Mouse (Mus musculus) adrenal gland, adult 2 months (tissue): ENCODE measurements around the gene Gm13088. TPM values are rescaled to one million over a fixed set of nuclear protein-coding genes. Genes with fewer than 3 reads are reported as not detected.
"Not testable (repeated sequence)": the region's sequence is repeated elsewhere in the genome, so short reads cannot be mapped to it uniquely, and the experiment has no call there.

ENCODE experiments used
- DNase-seq: peaks from one replicate; pipeline ENCODE4 v3.0.0; 2021
- long read RNA-seq: library from polyadenylated mRNA; stranded (forward); transcript quantifications from one replicate; pipeline ENCODE4 v2.0.0, GENCODE M21; 2021
- polyA plus RNA-seq: library from polyadenylated mRNA; depleted of rRNA; stranded (reverse); fragments of >200 nt; gene quantifications from 2 replicates; pipeline ENCODE4 v1.2.3, GENCODE M21; 2012; rRNA removed
- total RNA-seq, 2 experiments: library from RNA; stranded (reverse); gene quantifications; 2 replicates each; pipeline ENCODE4 v1.2.3; 2021

The Gm13088 gene
- total RNA-seq: not detected
- not detected in 2 replicates for polyA plus RNA-seq
- long read RNA-seq: 0 reads

GRCm38 (mm10) chr4:143657146-143657545 is at the start of gene Gm13088:
Gene Gm13088 (minus strand): TSS chr4:143657246.
- DNase-seq: not testable (repeated sequence)

DNA sequence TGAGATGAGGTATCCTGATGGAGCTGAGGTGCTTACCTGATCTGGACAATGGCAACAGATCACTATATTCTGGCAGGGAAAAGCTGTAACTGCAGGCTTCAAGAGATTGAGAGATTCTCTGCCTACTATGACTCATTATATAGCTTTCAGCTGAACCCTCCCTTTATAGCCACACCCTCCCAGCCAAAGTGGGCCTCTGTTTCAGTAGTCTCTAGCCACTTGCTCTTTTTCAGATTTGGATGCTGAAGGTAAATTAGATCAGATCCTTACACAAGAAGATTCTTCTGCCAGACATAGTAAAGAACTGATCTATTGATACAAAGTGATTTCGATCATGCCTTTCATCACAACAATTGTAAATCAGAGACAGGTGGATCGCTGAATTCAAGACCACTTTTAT is 45.6 kb upstream of the Gm13088 start, which contains the start of gene Gm13089:
Gm13089 (minus strand) TSS at position 101 of the 400 bp plus-strand sequence.
- DNase-seq: no peak

DNA sequence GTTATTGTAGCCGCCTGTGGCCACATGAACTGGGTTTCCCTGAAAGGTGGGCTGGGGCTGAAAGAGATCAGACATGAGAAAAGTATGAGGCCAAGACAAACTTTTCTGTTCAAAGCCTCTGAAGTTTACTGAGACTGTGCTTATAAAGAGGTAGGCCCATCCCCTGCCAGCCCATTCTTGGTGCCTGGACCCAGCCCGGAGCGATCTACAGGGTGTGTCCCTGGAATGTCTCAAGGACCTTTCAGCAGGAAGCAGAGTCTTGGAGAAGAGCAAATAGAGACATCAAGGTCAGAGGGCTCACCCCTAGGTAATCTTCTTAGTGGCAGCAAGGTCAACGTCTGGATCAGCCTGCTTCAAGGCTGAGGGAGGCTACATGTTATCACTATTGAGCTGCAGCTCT is 38.9 kb downstream of the Gm13088 start:
- not testable (repeated sequence) for DNase-seq

DNA sequence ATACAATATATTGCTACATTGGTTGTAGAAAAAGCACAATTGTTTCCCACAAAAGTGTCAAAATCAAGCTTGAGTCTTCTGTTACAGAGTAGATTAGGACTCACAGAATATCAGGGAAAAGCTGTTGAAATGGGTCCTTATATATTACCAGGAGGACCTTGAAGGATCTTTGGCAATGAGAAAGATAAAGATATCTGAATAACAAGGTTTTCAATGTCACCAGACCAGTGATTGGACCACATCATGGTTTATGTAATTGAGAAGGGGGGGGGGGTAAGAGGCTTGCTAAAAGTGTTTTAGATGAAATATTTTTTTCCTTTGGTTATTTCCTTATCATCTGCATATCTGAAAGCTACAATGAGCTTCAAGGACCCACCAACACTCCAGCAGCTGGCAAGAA is 42.3 kb downstream of the Gm13088 start, which contains the start of gene Gm13083:
Gm13083 (plus strand) TSS at position 301 of the 400 bp plus-strand sequence.
- DNase-seq: not testable (repeated sequence)

GRCm38 (mm10) chr4:143611927-143612326 is 45.1 kb downstream of the Gm13088 start:
- DNase-seq: not testable (repeated sequence)

Other genes starting within 250 kb of the Gm13088 start
- gene Pramef8, start 244.8 kb downstream of the Gm13088 start, total RNA-seq: 10 to 100 TPM in 1 of 2 experiments, 1 to 10 TPM in 1; 9.7 to 13.9 TPM
- 3.3 and 4.3 TPM in 2 replicates for gene Pramef8, start 244.8 kb downstream of the Gm13088 start, polyA plus RNA-seq
- not detected for gene Oog4, start 206.9 kb downstream of the Gm13088 start, total RNA-seq
- gene Oog4, start 206.9 kb downstream of the Gm13088 start, polyA plus RNA-seq: not detected in 2 replicates
- not detected for gene Gm13043, start 145.9 kb downstream of the Gm13088 start, total RNA-seq
- not detected in 2 replicates for gene Gm13043, start 145.9 kb downstream of the Gm13088 start, polyA plus RNA-seq
- not detected for gene Gm13040, start 121.3 kb downstream of the Gm13088 start, total RNA-seq
- gene Gm13040, start 121.3 kb downstream of the Gm13088 start, polyA plus RNA-seq: not detected in 2 replicates
- not detected for gene BC080695, start 105.5 kb downstream of the Gm13088 start, total RNA-seq
- gene BC080695, start 105.5 kb downstream of the Gm13088 start, polyA plus RNA-seq: not detected in 2 replicates
- not detected for gene Gm13057, start 105.5 kb downstream of the Gm13088 start, total RNA-seq
- not detected in 2 replicates for gene Gm13057, start 105.5 kb downstream of the Gm13088 start, polyA plus RNA-seq
- gene Gm13083, start 42.2 kb downstream of the Gm13088 start, total RNA-seq: not detected
- not detected in 2 replicates for gene Gm13083, start 42.2 kb downstream of the Gm13088 start, polyA plus RNA-seq
- gene Gm13089, start 45.5 kb upstream of the Gm13088 start, total RNA-seq: not detected
- gene Gm13089, start 45.5 kb upstream of the Gm13088 start, polyA plus RNA-seq: not detected in 2 replicates
- not detected for gene Gm13078, start 62.2 kb upstream of the Gm13088 start, total RNA-seq
- gene Gm13078, start 62.2 kb upstream of the Gm13088 start, polyA plus RNA-seq: not detected in 2 replicates
- not detected for gene Gm13023, start 132.1 kb upstream of the Gm13088 start, total RNA-seq
- gene Gm13023, start 132.1 kb upstream of the Gm13088 start, polyA plus RNA-seq: not detected in 2 replicates
- not detected for gene Gm13084, start 158.8 kb upstream of the Gm13088 start, total RNA-seq
- gene Gm13084, start 158.8 kb upstream of the Gm13088 start, polyA plus RNA-seq: not detected in 2 replicates
- not detected for gene Gm13103, start 189.3 kb upstream of the Gm13088 start, total RNA-seq
- gene Gm13103, start 189.3 kb upstream of the Gm13088 start, polyA plus RNA-seq: not detected in 2 replicates
- not detected for gene Pramef6, start 243.1 kb upstream of the Gm13088 start, total RNA-seq
- gene Pramef6, start 243.1 kb upstream of the Gm13088 start, polyA plus RNA-seq: not detected in 2 replicates